Mouse (Mus musculus) left cerebral cortex, postnatal 4 days (tissue): ENCODE measurements around the gene Gadd45b. TPM values are rescaled to one million over a fixed set of nuclear protein-coding genes. Genes with fewer than 3 reads are reported as not detected.
A peak's percentile ranks its signal among the peaks of the same experiment; 100 is the strongest.

Source experiments
- DNase-seq: peaks from one replicate; pipeline ENCODE4 v3.0.0-alpha.2; 2022
- intact Hi-C: fragments of 180-260 bp; cut with DNase I; formaldehyde crosslinking; loops from one replicate; pipeline ENCODE4 v1.15.1; 2025
- total RNA-seq, 2 experiments: library from RNA; stranded (reverse); gene quantifications; 2 replicates each; pipeline ENCODE4 v1.2.3; 2021

Gadd45b gene
- total RNA-seq, 2 experiments from 2014 or later, result 5.3 to 6.2 TPM

DNA sequence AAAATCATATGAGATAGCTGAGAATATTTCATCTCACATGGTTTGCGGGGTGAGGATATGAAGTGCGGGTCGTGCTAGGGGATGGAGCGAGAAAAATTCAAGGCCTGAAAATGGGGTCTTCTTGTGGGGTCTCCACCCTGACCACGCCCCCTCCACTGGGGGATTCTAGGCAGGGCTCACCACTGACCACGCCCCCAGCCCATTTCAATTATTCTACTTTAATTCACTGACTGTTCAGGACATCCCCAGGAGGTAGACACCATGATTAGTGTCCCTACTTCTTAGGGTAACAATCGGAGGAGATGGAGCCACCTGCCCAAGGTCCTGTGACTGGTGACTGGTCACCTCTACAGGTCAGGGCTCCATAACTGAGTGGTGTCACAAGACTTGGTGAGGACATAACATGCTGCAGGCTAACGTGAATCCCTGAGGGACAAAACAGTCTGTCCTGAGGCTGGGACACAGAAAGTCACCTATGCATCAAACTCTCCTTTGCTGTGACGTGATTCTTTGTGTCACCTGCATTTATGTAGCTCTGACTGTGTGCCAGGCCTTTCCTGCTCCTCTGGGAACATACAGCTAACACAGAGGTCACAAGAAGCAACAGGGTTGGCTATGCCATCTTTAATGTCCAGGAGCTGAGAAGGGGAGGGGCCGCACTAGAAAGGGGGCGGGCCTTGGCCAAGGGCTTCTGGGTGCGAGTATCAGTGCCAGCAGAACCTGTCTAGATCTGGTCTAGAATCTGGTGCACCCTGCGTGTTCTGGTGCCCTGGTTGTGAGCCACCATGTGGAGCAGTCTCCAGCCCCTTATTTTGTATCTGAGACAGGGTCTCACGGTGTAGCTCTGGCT lies 4.5 kb downstream of the Gadd45b start:
- intact Hi-C loops, result no loop called here
- DNase-seq, result no peak

DNA sequence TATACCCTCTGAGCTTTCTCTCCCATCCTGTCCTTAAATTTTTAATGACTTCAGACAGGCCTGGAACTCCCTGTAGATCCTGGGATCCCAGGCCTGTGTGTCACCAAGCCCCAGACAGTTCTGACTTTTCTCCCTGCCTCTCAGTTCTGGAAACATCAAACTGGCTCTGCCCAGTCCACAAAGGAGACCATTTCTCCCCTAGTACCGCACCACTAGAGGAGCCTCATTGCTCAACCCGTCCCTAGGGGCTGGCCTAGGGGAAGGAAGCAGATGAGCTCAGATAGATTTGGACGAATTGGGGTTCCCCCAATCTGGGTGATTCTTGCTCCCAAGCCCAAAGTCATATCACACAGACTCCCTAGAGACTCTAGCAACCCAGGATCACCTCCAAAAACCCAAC lies 5.4 kb downstream of the Gadd45b start:
- DNase-seq, result no peak

DNA sequence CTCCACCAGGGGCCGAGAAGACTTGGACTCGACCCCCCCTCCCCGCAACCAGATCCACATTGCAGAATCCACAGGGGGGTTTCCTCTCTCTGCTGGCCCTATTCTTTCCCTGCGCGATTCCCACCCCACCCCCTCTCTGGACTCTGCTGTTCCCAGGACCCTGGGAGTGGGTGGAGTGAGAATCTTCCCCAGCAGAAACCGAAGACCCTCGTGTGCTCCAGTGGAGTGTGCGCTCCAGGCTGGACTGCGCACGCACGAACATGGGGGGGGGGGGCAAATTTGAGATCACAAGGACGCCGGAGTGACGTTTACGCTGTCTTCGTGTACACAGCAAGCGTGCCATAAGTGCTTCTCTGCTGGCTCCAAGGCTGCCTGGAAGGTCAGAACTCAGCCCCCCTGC lies 5.8 kb downstream of the Gadd45b start:
- intact Hi-C loops, result no loop called here
- DNase-seq, result no peak

More for the DNA sequence above, 5.4 kb downstream of the Gadd45b start:
- intact Hi-C loops, result no loop called here

GRCm38 (mm10) chr10:80936135-80936809 lies 6.4 kb downstream of the Gadd45b start:
- intact Hi-C loops, result no loop called here

GRCm38 (mm10) chr10:80936810-80937164 lies 6.9 kb downstream of the Gadd45b start:
- intact Hi-C loops, result no loop called here
- no peak for DNase-seq

More at GRCm38 (mm10) chr10:80936135-80936809, 6.4 kb downstream of the Gadd45b start:
- DNase-seq, result peak; percentile 84

- DNase-seq, result peak; percentile 86
- intact Hi-C loops, result no loop called here
Measured at GRCm38 (mm10) chr10:80937646-80938045, 7.8 kb downstream of the Gadd45b start.

DNA sequence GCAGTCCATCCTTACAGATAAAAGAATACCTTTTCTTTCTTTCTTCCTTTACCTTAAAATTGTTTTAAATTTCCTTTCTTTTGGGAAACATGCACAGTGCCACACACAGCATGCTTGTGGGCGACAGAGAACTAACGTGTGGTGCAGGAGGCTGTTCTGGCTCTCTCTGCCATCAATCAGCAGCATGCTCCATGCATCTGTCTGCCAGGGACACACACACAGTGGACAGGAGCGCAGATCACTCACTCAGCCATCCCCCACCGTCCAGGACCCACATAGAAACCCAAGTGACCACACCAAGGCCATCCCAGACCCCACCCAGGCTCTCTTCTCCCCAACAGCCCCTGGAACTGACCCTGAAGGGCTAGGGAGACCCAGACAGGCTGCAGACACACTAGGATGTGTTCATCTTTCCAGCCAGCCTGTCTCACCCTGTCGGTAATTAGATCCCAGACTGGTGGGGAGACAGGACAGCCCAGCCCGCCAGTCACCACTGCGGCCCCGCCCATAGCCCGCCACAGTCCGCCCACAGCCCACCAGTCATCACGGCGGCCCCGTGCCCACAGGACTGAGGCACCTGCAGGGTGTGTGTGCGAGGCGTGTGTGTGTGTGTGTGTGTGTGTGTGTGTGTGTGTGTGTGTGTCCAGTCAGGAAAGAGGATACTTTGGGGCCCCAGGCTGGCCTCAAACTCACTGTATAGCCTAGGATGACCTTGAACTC lies 9.1 kb downstream of the Gadd45b start:
- intact Hi-C loops, result no loop called here
- DNase-seq, result no peak

- intact Hi-C loops, result no loop called here
Measured at GRCm38 (mm10) chr10:80939671-80940070, 9.8 kb downstream of the Gadd45b start.

GRCm38 (mm10) chr10:80940320-80940987 lies 10.6 kb downstream of the Gadd45b start:
- no peak for DNase-seq
- intact Hi-C loops, result no loop called here

More at GRCm38 (mm10) chr10:80939671-80940070, 9.8 kb downstream of the Gadd45b start:
- peak; percentile 57 for DNase-seq

DNA sequence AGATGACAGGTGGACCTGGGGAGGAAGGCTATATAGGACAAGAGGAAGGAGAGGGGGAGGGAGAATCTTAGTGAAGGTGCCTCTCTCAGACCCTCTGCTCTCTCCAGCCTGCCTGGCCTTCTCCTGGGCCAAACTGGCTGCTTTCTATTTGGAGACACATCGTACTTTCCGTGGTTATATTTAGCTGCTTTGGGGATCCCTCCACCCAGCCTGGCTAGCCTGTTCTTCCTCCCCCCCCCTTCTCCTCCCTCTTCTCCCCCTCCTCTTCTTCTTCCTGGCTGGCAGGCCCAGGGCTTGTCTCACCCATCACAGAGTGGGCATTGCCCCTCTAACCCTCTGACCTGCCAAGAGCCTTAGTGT lies 11.1 kb downstream of the Gadd45b start:
- DNase-seq, result no peak
- intact Hi-C loops, result no loop called here

DNA sequence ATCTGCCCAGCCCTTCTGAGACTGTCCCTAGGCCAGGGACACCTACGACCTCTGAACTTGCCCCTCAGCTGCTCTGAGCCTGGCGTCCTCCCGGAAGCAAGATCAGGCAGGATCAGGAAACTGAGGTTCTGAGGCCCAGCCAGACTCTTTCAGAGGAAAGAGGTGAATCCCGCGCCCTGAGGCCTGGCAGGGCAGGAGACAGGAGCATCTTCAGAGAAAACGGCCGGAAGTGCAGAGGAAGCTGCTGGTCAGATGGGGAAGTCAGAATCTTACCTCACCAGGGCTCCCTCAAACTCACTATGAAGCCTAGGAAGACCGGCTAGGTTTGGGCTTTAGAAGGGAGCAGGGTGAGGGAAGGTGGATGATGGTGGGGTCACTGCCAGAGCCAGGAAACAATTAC lies 13.0 kb downstream of the Gadd45b start:
- no peak for DNase-seq
- intact Hi-C loops, result no loop called here

- DNase-seq, result no peak
- intact Hi-C loops, result no loop called here
Measured at GRCm38 (mm10) chr10:80943701-80944100, 13.8 kb downstream of the Gadd45b start.

- intact Hi-C loops, result no loop called here
- DNase-seq, result no peak
Measured at GRCm38 (mm10) chr10:80944231-80944630, 14.4 kb downstream of the Gadd45b start.

GRCm38 (mm10) chr10:80946684-80947437 lies 17.0 kb downstream of the Gadd45b start:
- no peak for DNase-seq
- intact Hi-C loops, result no loop called here

DNA sequence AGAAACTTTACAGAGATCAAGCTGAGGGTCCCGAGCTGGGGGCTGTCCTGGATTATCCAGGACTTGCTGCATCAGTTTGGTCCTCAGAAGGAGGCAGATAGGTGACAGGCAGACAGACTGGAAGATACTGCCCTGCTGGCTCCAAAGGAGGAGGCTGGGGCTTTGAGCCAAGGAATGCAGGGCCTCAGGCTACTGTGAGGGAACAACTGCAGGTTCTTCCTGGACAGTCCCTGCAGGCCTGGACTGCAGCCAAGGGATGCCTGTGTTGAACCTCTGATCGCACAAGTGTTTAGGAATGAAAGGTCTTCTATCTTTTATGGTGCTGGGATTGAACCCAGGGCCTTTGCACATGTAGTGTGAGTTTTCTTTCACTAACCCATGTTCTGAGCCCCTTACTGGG lies 17.9 kb downstream of the Gadd45b start:
- intact Hi-C loops, result no loop called here
- DNase-seq, result no peak

GRCm38 (mm10) chr10:80948570-80948969 lies 18.7 kb downstream of the Gadd45b start:
- intact Hi-C loops, result no loop called here

GRCm38 (mm10) chr10:80949081-80949480 lies 19.2 kb downstream of the Gadd45b start:
- DNase-seq, result no peak
- intact Hi-C loops, result no loop called here

More at GRCm38 (mm10) chr10:80948570-80948969, 18.7 kb downstream of the Gadd45b start:
- DNase-seq, result no peak

DNA sequence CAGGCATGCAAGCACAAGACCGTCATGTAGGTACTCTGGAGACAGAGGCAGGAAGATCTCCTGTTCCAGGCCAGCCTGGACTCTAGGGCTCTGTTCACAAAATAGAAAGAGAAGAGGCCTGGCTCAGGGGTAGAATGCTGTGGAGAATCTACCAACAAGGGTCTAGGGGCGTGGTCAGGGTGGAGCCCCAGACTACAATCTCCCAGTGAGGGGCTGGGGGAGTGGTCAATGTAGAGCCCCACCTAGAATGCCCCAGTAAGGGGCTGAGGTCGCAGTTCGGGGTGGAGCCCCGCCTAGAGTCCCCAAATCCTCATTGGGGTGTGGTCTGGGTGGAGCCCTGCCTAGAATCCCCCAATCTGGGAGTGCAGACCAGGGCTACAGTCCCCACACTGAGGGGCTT lies 20.4 kb downstream of the Gadd45b start:
- intact Hi-C loops, result no loop called here
- no peak for DNase-seq

GRCm38 (mm10) chr10:80951761-80952390 lies 22.0 kb downstream of the Gadd45b start:
- no peak for DNase-seq
- intact Hi-C loops, result no loop called here

DNA sequence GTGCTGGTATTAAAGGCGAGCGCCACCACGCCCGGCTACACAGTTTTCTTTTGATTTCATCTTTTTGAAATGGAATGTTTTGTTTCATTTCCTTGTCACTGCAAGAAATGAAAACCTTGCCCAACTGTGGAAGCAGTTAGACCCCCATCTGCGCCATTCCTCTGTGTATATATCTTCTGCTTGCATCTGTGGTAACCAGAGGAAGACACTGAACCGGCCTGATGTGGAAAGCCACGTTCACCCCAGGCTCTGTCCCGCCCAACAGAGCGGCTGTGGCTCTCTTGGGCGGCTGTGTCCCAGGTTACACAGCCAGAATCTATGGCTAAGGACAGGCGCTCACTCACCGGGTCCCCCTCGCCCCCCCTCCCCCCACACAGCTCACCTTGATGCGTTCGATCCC lies 22.6 kb downstream of the Gadd45b start:
- DNase-seq, result no peak
- intact Hi-C loops, result no loop called here
